1 mouse cellular context compared by ENCODE assay signal in the genomic region with DNA sequence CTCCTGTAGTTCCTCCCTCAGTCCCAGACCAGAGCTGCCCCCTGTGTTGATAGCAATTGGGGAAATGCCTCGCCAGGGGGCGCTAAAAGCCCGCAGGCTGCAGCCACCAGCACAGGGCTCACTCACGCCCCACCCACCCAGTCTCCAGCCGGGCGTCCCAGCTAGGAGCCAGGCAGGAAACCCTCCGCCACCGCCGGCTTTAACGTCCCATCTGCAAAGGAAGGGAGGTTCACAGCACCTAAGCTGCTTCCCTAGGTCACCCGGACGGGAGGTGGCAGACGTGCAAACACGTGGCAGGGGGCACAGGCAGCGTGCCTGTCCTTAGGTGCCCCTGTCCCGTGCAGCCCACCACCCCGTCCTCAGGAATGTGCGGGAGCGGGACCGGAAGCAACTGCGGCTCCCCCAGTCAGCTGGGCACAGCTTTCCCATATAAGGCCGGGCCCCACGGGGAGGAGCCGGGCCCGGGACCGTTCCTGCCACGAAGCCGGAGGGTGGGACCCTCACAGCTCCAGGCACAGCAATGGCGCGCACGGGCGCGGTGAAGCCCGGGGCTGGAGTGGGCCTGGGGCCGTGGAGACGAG.
TF ChIP-seq lines count a peak whose summit lies in the region.

No protein-coding gene starts in this region.

TF ChIP-seq in C2C12, 6 proteins besides CTCF, POLR2A, EP300 and RAD21 (continued from another document):
- TF ChIP-seq FOSL1 (IDR thresholded peaks at IDR 0.05; ENCODE audit: insufficient read depth, low read length, poor library complexity, severe bottlenecking) = no peak
TF ChIP-seq in C2C12: peak in this region for 1.
